Mouse (Mus musculus) bone marrow, adult 2 months (tissue): ENCODE data around the gene Lnp1.

Experiments
- CTCF ChIP-seq: fragments of 200-500 bp; IDR thresholded peaks from 2 replicates; pipeline ENCODE4 v1.5.1; 2011; ENCODE audit warnings: low read length, control low read depth; ENCODE audit not compliant: control insufficient read depth, insufficient read depth
- POLR2A ChIP-seq: fragments of 200-500 bp; IDR thresholded peaks from 2 replicates; pipeline ENCODE4 v1.6.1; 2011; ENCODE audit warnings: low read depth, mild to moderate bottlenecking, control low read depth, low read length, borderline replicate concordance; ENCODE audit not compliant: control insufficient read depth

DNA sequence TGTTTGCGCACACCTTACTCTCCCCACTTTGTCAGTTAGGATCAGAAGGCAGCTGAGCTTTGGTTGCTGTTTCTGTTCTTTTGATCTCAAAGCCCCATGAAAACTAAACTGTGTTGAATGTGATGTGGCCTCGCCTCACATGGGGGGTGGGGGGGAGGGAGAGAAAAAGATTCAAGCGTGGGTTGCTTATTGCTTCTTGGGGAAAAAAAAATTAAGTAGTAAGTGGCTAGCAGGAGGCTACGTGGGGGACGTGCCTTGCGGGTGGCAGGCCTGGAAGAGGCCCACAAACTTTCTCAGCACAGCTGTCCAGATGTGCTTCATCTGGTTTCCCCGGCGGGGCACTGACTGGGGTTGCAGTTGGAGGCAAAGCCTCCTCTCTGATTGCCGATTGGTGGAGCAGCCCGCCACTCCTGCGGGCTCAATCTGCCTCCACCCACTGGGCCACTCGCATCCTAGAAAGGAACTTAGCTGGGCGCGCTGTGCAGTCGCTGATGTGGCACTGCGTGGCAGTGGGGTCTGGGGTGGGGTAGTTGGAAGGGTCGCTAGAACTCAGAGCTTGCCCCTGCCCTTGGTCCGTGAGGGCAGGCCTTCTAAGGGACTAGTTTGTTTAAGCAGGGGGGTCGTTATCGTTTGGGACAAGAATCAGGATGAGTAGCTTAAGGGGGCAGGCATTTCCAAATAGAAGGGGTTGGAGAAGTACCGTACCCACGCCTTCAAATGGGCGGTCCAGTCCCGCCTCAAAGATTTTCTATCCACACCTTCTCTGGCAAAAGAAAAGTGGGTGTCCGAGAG, 41.8 kb downstream of the Lnp1 start, which contains the start of gene Tmem45a:
- TF ChIP-seq CTCF = no peak
- no peak for TF ChIP-seq POLR2A
